Mouse (Mus musculus): Measurements from ENCODE around the gene Tnip2. TPM values are rescaled to one million over a fixed set of nuclear protein-coding genes. Genes with fewer than 3 reads are reported as not detected.

The Tnip2 gene
- polyA plus RNA-seq (2015; fragmentation: Nextera tagmentation; extraction: Ambion mirVana), result 29.1 and 34.4 TPM in 2 replicates

DNA sequence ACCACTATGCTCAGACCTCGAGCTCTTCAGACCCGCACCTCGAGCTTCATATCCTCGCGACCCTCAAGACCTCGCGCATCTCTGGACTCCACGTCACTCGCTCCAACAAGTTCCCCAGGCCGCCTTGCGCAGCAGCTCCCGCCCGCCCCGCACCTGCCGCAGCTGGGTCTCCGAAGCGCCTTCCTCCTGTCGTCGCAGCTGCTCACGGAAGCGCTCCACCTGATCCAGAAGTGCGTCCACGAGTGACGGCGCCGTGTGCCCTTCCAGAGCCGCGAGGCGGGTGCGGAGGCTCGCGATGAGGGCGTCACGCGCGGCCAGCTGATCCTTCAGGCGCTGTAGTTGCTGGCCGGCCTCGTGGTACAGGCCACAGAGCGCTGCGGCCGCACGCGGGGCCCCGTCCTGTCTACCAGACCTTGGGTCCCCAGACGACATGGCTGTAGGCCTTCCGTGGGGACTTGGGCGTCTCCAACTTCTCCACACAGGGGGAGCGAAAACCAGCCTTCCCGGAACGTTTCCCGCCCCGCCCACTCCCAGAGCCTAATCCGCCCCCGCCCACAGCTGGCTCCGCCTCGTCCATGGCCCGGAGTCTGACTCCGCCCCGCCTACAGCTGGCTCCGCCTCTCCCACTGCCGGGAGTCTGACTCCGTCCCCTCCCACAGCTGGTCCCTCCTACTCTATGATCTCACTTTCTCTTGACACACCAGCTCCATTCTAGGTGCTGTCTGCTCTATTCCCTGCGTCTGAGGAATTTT, at the start of gene Tnip2:
Gene Tnip2 (minus strand): TSS at position 526 of the 752 bp plus-strand sequence.
- H3K9ac ChIP-seq, result peak within 1 kb of the TSS; percentile 77
- peak within 1 kb of the TSS; percentile 67 for H3K27ac ChIP-seq (replicated peaks)
- peak within 1 kb of the TSS; percentile 92 for H3K4me2 ChIP-seq (replicated peaks)
- peak within 1 kb of the TSS; percentile 86 for H3K4me3 ChIP-seq (replicated peaks)
- peaks cover 10% of the 10 kb centered on the region for H3K4me1 ChIP-seq
- no peaks in the 10 kb centered on the region for H3K9me3 ChIP-seq (replicated peaks)
- ATAC-seq (ENCODE audit: insufficient number of reproducible peaks, low FRiP score, low TSS enrichment, low read depth), result peak; percentile 97
- H3K36me3 ChIP-seq, result no peaks in the 10 kb centered on the region
- WGBS, result under 1% methylated on average over 64 of the region's 64 CpGs
- H3K27me3 ChIP-seq, result no peaks in the 10 kb centered on the region

DNA sequence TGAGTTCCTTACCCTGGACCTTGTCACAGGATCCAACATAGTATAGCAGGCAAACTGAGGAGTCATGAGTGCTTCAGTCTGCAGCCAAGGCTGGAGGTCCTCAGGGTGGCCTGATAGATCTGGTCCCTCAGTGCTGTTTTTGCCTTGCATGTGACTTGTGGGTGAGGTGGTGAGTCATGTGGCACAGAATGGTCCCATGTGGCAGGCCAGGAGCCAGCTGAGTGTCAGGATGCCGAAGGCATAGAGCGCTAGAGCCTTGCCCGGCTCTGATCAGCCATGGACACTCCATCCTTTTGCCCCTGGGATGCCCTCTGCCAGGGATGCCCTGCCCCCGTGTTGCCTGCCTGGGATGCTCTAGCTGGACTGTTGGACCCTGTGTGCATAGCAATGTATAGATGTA, 38.0 kb upstream of the Tnip2 start:
- Histone ChIP-seq H3K36me3 (peaks cover 44% of the 10 kb centered on the region), H3K9me3 (replicated peaks) (no peaks in the 10 kb centered on the region), H3K4me2 (replicated peaks) (no peak overlapping the region), H3K27me3 (no peaks in the 10 kb centered on the region), H3K9ac (no peak overlapping the region), H3K4me3 (replicated peaks) (no peak overlapping the region), H3K4me1 (peaks cover 15% of the 10 kb centered on the region), H3K27ac (replicated peaks) (no peak overlapping the region)
- 0 out of 2 replicates have a peak, but pooled peaks have one; percentile 12 for ATAC-seq (ENCODE audit: insufficient number of reproducible peaks, low FRiP score, low TSS enrichment, low read depth)
- WGBS, result 85% methylated on average over 4 of the region's 4 CpGs

DNA sequence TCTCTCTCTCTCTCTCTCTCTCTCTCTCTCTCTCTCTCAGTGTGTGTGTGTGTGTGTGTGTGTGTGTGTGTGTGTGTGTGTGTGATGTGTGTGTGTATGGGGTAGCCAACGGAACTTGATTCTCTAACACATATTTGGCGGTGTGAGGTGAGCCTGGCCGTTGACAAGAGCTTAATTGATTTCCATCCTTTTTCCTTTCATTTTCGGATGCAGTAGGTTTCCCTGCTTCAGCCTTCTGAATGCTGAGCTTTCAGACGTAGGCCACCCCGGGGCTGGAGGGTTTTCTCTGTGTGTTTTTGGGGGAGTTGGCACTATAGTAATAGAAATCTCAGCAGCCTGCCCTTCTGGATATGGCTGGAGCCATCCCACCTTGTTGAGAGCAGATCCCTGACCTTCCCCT, 36.5 kb upstream of the Tnip2 start:
- Histone ChIP-seq H3K9ac (peak overlapping the region; percentile 13; the same call in 1 of the 2 replicates), H3K9me3 (replicated peaks) (no peaks in the 10 kb centered on the region), H3K36me3 (peaks cover 28% of the 10 kb centered on the region), H3K4me2 (replicated peaks) (peak overlapping the region; percentile 79), H3K4me3 (replicated peaks) (peak overlapping the region; percentile 66), H3K4me1 (peaks cover 15% of the 10 kb centered on the region), H3K27me3 (no peaks in the 10 kb centered on the region), H3K27ac (replicated peaks) (no peak overlapping the region)
- 7% methylated on average over 6 of the region's 6 CpGs for WGBS
- ATAC-seq (ENCODE audit: insufficient number of reproducible peaks, low FRiP score, low TSS enrichment, low read depth), result no peak

DNA sequence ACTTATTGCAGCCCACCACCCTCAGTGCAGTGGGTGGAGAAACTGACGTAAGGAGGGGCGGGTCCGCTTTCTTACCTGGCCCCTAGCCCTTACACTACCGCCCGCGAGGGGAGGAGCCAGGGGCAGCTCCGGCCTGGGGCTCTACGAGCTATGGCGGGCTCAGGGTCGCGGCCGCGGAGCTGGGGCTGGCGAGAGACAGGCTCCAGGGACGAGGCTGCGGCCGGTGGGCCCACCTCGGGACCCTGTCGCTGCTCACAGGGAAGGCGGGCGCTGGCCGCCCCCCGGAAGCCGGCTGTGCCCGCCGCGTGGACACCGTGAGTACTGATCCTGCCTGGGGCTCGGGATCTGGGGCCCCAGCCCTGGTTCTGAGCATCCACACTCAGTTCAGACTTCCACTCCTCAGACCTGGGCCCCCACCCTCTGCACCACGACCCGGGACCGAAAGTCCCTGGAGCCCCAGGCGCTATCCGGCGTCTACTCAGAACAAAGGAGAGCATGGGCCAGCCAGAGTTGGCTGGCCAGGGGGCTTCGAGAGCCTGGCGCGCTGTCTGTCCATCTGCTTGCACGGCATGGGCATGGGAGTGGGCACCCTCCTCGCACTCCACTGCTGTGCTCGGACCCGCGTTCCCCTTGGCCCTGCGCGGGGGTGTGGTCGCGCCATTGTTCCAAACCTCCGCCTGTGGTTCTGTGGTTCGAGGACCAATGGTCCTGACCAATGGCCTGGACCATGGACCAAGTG, 35.9 kb upstream of the Tnip2 start:
- H3K4me1 ChIP-seq, result peaks cover 15% of the 10 kb centered on the region
- H3K27me3 ChIP-seq, result no peaks in the 10 kb centered on the region
- peak overlapping the region; percentile 79 for H3K4me2 ChIP-seq (replicated peaks)
- ATAC-seq (ENCODE audit: insufficient number of reproducible peaks, low FRiP score, low TSS enrichment, low read depth), result peak; percentile 78
- H3K36me3 ChIP-seq, result peaks cover 23% of the 10 kb centered on the region
- H3K4me3 ChIP-seq (replicated peaks), result peak overlapping the region; percentile 66
- WGBS, result 1% methylated on average over 47 of the region's 49 CpGs
- H3K9ac ChIP-seq, result peak overlapping the region; percentile 85
- H3K9me3 ChIP-seq (replicated peaks), result no peaks in the 10 kb centered on the region
- peak overlapping the region; percentile 58 for H3K27ac ChIP-seq (replicated peaks)

DNA sequence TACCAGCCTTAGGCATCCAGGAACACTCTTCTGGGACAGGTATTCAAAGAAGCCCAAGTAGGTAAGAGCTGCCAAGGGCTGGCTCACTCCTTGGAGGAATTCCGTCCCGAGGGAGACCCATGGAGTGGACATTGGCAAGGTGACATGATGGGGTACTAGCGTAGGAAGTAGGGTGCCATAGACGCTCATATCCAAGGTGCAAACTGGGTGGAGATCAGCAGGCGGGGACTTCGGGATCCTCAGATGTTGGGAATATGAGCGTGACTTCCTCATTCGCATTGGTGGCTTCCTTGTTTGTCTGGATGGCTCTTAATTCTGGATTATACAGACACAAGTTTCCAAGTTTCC, 35.3 kb upstream of the Tnip2 start:
- ATAC-seq (ENCODE audit: insufficient number of reproducible peaks, low FRiP score, low TSS enrichment, low read depth), result no peak
- Histone ChIP-seq H3K4me2 (replicated peaks) (peak overlapping the region; percentile 79), H3K27me3 (no peaks in the 10 kb centered on the region), H3K9ac (peak overlapping the region; percentile 85), H3K36me3 (peaks cover 20% of the 10 kb centered on the region), H3K4me3 (replicated peaks) (peak overlapping the region; percentile 66), H3K4me1 (peaks cover 15% of the 10 kb centered on the region), H3K27ac (replicated peaks) (no peak overlapping the region), H3K9me3 (replicated peaks) (no peaks in the 10 kb centered on the region)
- WGBS, result 20% methylated on average over 8 of the region's 8 CpGs

DNA sequence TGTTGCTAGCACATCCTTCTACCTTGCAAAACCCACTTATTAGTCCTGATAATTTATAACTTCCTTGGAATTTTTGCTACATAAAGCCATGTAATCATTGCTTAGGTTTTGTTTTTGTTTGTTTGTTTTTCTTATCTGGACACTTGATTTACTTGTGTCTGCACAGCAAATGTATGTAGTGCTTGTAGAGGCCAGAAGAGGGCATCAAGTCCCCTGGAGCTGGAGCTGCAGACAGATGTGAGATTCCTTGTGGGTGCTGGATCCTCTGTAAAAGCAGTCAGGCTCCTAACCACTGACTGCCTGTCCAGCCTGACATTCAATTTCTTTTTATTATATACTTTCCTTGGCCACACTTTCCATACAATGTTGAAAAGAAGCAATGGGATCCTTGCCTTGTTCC, 33.6 kb upstream of the Tnip2 start:
- no peaks in the 10 kb centered on the region for H3K9me3 ChIP-seq (replicated peaks)
- H3K36me3 ChIP-seq, result peaks cover 10% of the 10 kb centered on the region
- H3K9ac ChIP-seq, result no peak overlapping the region
- H3K4me2 ChIP-seq (replicated peaks), result no peak overlapping the region
- ATAC-seq (ENCODE audit: insufficient number of reproducible peaks, low FRiP score, low TSS enrichment, low read depth), result no peak
- no peak overlapping the region for H3K27ac ChIP-seq (replicated peaks)
- no peak overlapping the region for H3K4me3 ChIP-seq (replicated peaks)
- peaks cover 15% of the 10 kb centered on the region for H3K4me1 ChIP-seq
- no peaks in the 10 kb centered on the region for H3K27me3 ChIP-seq

GRCm38 (mm10) chr5:34543114-34543513, 29.3 kb upstream of the Tnip2 start:
- H3K9ac ChIP-seq, result no peak overlapping the region
- WGBS, result 49% methylated on average over 4 of the region's 4 CpGs
- no peaks in the 10 kb centered on the region for H3K4me1 ChIP-seq
- no peaks in the 10 kb centered on the region for H3K36me3 ChIP-seq
- H3K4me3 ChIP-seq (replicated peaks), result no peak overlapping the region
- no peak overlapping the region for H3K4me2 ChIP-seq (replicated peaks)
- H3K9me3 ChIP-seq (replicated peaks), result no peaks in the 10 kb centered on the region
- H3K27ac ChIP-seq (replicated peaks), result no peak overlapping the region
- ATAC-seq (ENCODE audit: insufficient number of reproducible peaks, low FRiP score, low TSS enrichment, low read depth), result no peak
- no peaks in the 10 kb centered on the region for H3K27me3 ChIP-seq

- WGBS, result 56% methylated on average over 1 of the region's 1 CpGs
- no peak for ATAC-seq (ENCODE audit: insufficient number of reproducible peaks, low FRiP score, low TSS enrichment, low read depth)
- no peak overlapping the region for H3K4me2 ChIP-seq (replicated peaks)
- H3K27ac ChIP-seq (replicated peaks), result no peak overlapping the region
- H3K9me3 ChIP-seq (replicated peaks), result no peaks in the 10 kb centered on the region
- no peak overlapping the region for H3K9ac ChIP-seq
- H3K4me3 ChIP-seq (replicated peaks), result no peak overlapping the region
- H3K27me3 ChIP-seq, result no peaks in the 10 kb centered on the region
- H3K4me1 ChIP-seq, result no peaks in the 10 kb centered on the region
- H3K36me3 ChIP-seq, result no peaks in the 10 kb centered on the region
These were observed 28.4 kb upstream of the Tnip2 start for GRCm38 (mm10) chr5:34542166-34542565.

DNA sequence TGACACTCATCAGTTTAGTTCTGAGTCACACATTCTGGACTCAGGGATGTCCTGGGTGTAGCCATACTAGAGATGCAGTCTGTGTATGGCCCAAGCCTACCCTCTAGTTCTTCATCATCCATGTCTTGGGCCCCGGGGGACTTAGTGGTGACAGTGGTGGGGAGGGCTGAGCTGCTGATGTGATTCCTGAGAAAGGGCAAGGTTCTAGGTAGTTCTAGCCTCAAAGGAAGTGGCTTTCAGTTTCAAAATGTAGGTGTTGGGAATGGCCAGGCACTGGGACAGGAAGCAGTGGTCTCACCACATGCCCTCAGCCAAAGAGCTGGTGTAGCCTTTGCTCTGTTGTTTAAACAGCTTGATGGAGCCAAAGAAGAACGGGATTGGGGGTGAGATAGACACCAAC, 25.3 kb upstream of the Tnip2 start:
- H3K4me1 ChIP-seq, result no peaks in the 10 kb centered on the region

DNA sequence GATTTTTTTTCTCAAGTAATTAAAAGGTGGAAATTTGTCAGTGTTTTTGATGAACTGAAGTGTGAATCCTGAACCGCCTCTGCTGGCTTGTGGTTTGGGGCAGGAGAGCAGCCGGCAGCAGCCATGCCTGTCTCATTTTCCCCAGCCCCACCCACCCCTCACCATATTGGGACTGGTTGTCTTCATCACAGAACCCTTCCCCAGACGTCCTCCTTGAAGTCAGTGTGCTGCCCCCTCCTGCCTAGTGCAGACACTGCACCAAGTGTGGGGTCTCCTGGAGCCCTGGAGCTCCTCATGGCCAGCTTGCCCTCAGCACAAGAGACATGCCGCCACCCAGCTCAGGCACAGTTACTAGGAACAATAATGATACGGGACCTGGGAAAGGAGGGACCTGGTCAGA, 24.7 kb upstream of the Tnip2 start:
- no peak overlapping the region for H3K27ac ChIP-seq (replicated peaks)
- no peak overlapping the region for H3K4me3 ChIP-seq (replicated peaks)
- no peaks in the 10 kb centered on the region for H3K9me3 ChIP-seq (replicated peaks)
- H3K4me2 ChIP-seq (replicated peaks), result no peak overlapping the region
- H3K9ac ChIP-seq, result no peak overlapping the region
- ATAC-seq (ENCODE audit: insufficient number of reproducible peaks, low FRiP score, low TSS enrichment, low read depth), result no peak
- WGBS, result 31% methylated on average over 5 of the region's 5 CpGs
- H3K27me3 ChIP-seq, result no peaks in the 10 kb centered on the region
- H3K36me3 ChIP-seq, result no peaks in the 10 kb centered on the region
- H3K4me1 ChIP-seq, result no peaks in the 10 kb centered on the region

More for the DNA sequence above, 25.3 kb upstream of the Tnip2 start:
- H3K9ac ChIP-seq, result no peak overlapping the region
- no peak overlapping the region for H3K4me3 ChIP-seq (replicated peaks)
- H3K27ac ChIP-seq (replicated peaks), result no peak overlapping the region
- 86% methylated on average over 2 of the region's 2 CpGs for WGBS
- no peaks in the 10 kb centered on the region for H3K9me3 ChIP-seq (replicated peaks)
- H3K36me3 ChIP-seq, result no peaks in the 10 kb centered on the region
- no peaks in the 10 kb centered on the region for H3K27me3 ChIP-seq
- no peak overlapping the region for H3K4me2 ChIP-seq (replicated peaks)
- ATAC-seq (ENCODE audit: insufficient number of reproducible peaks, low FRiP score, low TSS enrichment, low read depth), result no peak

DNA sequence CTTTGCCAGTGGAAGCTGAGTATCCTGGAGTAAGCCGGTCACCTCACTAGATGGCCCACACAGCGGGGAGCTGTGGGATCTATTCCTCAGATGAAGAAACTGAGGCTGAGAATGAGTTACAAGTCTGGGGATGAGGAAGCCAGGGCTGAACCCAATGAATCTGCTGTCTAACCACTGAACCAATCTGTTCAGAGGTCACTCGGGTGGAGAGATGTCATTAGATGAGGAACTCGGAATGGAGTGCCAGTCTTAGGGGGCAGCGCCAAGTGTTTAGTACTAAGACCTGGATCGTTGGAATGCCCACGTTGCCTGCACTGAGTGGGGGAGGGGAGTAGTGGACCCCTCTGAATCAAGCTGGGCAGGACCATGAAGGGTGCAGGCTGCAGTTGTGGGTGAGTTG, 24.3 kb upstream of the Tnip2 start:
- H3K4me3 ChIP-seq (replicated peaks), result no peak overlapping the region

More for the DNA sequence above, 24.3 kb upstream of the Tnip2 start:
- H3K36me3 ChIP-seq, result no peaks in the 10 kb centered on the region
- ATAC-seq (ENCODE audit: insufficient number of reproducible peaks, low FRiP score, low TSS enrichment, low read depth), result no peak
- WGBS, result 76% methylated on average over 7 of the region's 7 CpGs
- H3K9me3 ChIP-seq (replicated peaks), result no peaks in the 10 kb centered on the region
- H3K27me3 ChIP-seq, result no peaks in the 10 kb centered on the region
- no peak overlapping the region for H3K4me2 ChIP-seq (replicated peaks)
- H3K27ac ChIP-seq (replicated peaks), result no peak overlapping the region
- no peaks in the 10 kb centered on the region for H3K4me1 ChIP-seq
- no peak overlapping the region for H3K9ac ChIP-seq

Measured in embryonic facial prominence, embryonic 15.5 days (tissue).